Mouse (Mus musculus) embryonic facial prominence, embryonic 11.5 days (tissue): ENCODE results near the gene Akap2. TPM values are rescaled to one million over a fixed set of nuclear protein-coding genes. Genes with fewer than 3 reads are reported as not detected.
A peak's percentile ranks its signal among the peaks of the same experiment; 100 is the strongest.

Source experiments
- ATAC-seq: fragments of 200-750 bp; cut with Nextera tagmentation; replicated peaks from 2 replicates; pipeline ENCODE4 v1.8.0; 2017; ENCODE audit warnings: low read depth; ENCODE audit not compliant: insufficient number of reproducible peaks, low FRiP score, low TSS enrichment
- DNase-seq: peaks from one replicate; pipeline ENCODE4 v3.0.0-alpha.2; 2015; ENCODE audit warnings: low spot score
- H3K27ac ChIP-seq: fragments of 300-500 bp; sonication (generic); replicated peaks from 2 replicates; pipeline ENCODE4 v1.5.1; 2014; ENCODE audit warnings: mild to moderate bottlenecking, low read depth, low read length, control low read depth
- H3K27me3 ChIP-seq: fragments of 300-500 bp; sonication (generic); 2 replicates; pipeline ENCODE4 v1.6.1; 2014; ENCODE audit warnings: mild to moderate bottlenecking, low read length, moderate library complexity, mixed read lengths; ENCODE audit not compliant: control insufficient read depth, insufficient read depth
- H3K36me3 ChIP-seq: fragments of 300-500 bp; sonication (generic); replicated peaks from 2 replicates; pipeline ENCODE4 v1.6.1; 2014; ENCODE audit warnings: low read depth, mild to moderate bottlenecking, low read length, moderate library complexity, mixed read lengths; ENCODE audit not compliant: control insufficient read depth, insufficient read depth
- H3K4me1 ChIP-seq: fragments of 300-500 bp; sonication (generic); 2 replicates; pipeline ENCODE4 v1.6.1; 2014; ENCODE audit warnings: low read length, mixed read lengths; ENCODE audit not compliant: control insufficient read depth, insufficient read depth
- H3K4me2 ChIP-seq: fragments of 300-500 bp; sonication (generic); 2 replicates; pipeline ENCODE4 v1.6.1; 2014; ENCODE audit warnings: low read depth, mild to moderate bottlenecking, control low read depth, low read length, moderate library complexity
- H3K4me3 ChIP-seq: fragments of 300-500 bp; sonication (generic); 2 replicates; pipeline ENCODE4 v1.5.1; 2014; ENCODE audit warnings: low read depth, low read length, control low read depth
- H3K9ac ChIP-seq: fragments of 300-500 bp; sonication (generic); replicated peaks from 2 replicates; pipeline ENCODE4 v1.6.1; 2014; ENCODE audit warnings: mild to moderate bottlenecking, control low read depth, low read length
- H3K9me3 ChIP-seq: fragments of 300-500 bp; sonication (generic); replicated peaks from 2 replicates; pipeline ENCODE4 v1.6.1; 2016; ENCODE audit warnings: mild to moderate bottlenecking, low read length, inconsistent platforms, mixed read lengths; ENCODE audit not compliant: control insufficient read depth
- WGBS: fragments of 180-500 bp; shearing (Covaris S2); extraction: QIAGEN DNeasy Blood & Tissue Kit; methylation state at CpG from one replicate; pipeline ENCODE4 v1.1.7; 2014; 5-methylcytosine and 5-hydroxymethylcytosine counted together
- polyA plus RNA-seq: library from polyadenylated mRNA; unstranded; fragments of >200 nt; fragmentation: Nextera tagmentation; extraction: Ambion mirVana; gene quantifications from 2 replicates; pipeline ENCODE4 v1.2.1, GENCODE M21; 2014

The Akap2 gene
- polyA plus RNA-seq, 1 experiment from 2014 or later: 24.0 TPM

DNA sequence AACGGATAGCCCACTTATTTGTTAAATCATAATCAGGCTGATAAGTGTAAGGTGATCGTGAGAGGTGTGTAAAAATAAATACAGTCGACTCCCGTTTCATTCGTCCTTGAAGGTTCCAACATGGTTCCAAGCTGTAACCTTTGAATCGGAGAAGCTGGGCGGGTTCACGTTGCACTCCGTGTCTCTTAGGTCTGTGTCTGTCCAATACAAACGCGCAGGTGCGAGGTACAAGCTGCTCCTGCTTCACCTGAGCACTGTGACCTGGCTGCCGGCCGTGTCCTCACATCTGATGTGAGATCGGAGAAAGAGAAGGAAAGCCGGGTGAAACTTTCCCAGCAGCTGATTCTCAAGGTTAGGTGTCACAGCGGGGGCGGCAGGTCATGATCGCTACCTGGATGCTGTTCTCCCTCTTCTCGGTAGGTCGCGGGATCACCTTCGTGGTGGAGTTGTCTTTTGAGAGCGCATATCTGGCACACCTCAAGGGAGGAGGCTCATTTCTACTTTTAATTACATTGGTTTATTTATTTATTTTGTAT, 103.5 kb downstream of the Akap2 start:
- Histone ChIP-seq H3K4me2 (no peak overlapping the region), H3K9me3 (no peaks in the 10 kb centered on the region), H3K4me1 (peaks cover 4% of the 10 kb centered on the region; the same call in 1 of the 2 replicates), H3K4me3 (no peak overlapping the region), H3K27ac (no peak overlapping the region), H3K36me3 (no peaks in the 10 kb centered on the region), H3K27me3 (no peaks in the 10 kb centered on the region), H3K9ac (no peak overlapping the region)
- no peak for ATAC-seq
- DNase-seq: no peak
- WGBS: 85% methylated on average over 24 of the region's 24 CpGs

GRCm38 (mm10) chr4:57821556-57822356, 104.3 kb downstream of the Akap2 start:
- H3K9me3 ChIP-seq: no peaks in the 10 kb centered on the region
- DNase-seq: no peak
- H3K9ac ChIP-seq: peak overlapping the region; percentile 34
- no peak overlapping the region for H3K4me2 ChIP-seq
- WGBS: 22% methylated on average over 11 of the region's 11 CpGs
- H3K27ac ChIP-seq: peak overlapping the region; percentile 16; the same call in 1 of the 2 replicates
- no peaks in the 10 kb centered on the region for H3K27me3 ChIP-seq
- peaks cover 4% of the 10 kb centered on the region; the same call in 1 of the 2 replicates for H3K4me1 ChIP-seq
- no peaks in the 10 kb centered on the region for H3K36me3 ChIP-seq
- ATAC-seq: no peak
- no peak overlapping the region for H3K4me3 ChIP-seq

DNA sequence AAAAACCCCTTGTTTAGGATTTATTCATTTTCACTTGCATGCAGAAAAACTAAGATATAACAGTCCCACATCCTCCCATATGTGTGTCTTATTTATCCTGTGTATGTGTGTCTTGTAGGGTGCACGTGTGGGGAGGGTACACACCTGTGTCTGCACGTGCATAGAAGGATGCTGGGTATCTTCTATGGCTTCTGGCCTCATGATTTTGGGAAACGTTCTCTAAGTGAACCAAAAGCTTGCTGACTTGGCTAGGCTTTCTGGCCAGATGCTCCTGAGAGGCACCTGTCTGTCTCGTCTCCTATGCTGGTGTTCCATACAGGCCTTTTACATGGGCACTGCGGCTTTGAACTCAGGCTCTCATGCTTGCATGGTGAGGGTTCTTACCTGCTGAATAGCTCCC, 105.2 kb downstream of the Akap2 start:
- no peak overlapping the region for H3K9ac ChIP-seq
- WGBS: 91% methylated on average over 5 of the region's 5 CpGs
- no peaks in the 10 kb centered on the region for H3K27me3 ChIP-seq
- no peaks in the 10 kb centered on the region for H3K36me3 ChIP-seq
- H3K27ac ChIP-seq: no peak overlapping the region
- no peak overlapping the region for H3K4me2 ChIP-seq
- ATAC-seq (no peak), DNase-seq (no peak)
- no peak overlapping the region for H3K4me3 ChIP-seq
- H3K9me3 ChIP-seq: no peaks in the 10 kb centered on the region
- peaks cover 4% of the 10 kb centered on the region; the same call in 1 of the 2 replicates for H3K4me1 ChIP-seq

DNA sequence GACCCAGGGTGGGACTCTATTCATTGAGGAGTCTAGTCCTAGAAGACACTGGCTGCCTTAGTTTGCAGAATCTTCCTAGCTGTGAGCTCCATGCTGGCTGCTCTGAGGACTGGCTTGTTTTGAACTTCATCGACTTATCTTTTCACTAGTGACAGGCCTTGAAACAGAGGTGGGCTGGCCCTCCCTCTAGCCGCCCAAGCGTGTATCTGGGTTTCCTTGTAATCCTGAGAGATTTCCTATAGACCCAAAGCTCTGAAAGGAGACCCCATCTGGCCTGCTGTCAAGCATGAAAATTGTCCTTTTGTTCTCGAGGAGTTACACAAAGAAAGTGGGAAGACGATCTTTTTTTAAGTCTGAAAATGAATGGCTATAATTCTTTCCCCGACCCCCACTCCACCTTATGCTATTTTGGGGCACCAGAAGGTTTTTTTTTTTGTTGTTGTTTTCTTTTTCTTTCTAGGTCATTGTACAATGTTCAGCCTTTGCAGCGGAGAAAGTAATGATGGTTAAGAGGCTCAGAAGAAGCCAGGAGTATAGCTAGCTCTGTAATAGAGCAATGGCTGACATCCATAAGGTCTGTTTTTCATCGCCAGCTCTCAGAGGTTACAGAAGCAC, 107.3 kb downstream of the Akap2 start:
- Histone ChIP-seq H3K36me3 (no peaks in the 10 kb centered on the region), H3K27me3 (no peaks in the 10 kb centered on the region), H3K4me3 (no peak overlapping the region), H3K4me1 (peaks cover 4% of the 10 kb centered on the region; the same call in 1 of the 2 replicates), H3K9me3 (no peaks in the 10 kb centered on the region), H3K27ac (no peak overlapping the region), H3K9ac (no peak overlapping the region), H3K4me2 (no peak overlapping the region)
- peak; percentile 74 for ATAC-seq
- DNase-seq: peak; percentile 43
- WGBS: 26% methylated on average over 8 of the region's 8 CpGs

- Histone ChIP-seq H3K4me3 (no peak overlapping the region), H3K9ac (no peak overlapping the region), H3K4me1 (peaks cover 4% of the 10 kb centered on the region; the same call in 1 of the 2 replicates), H3K27me3 (no peaks in the 10 kb centered on the region), H3K27ac (no peak overlapping the region), H3K36me3 (no peaks in the 10 kb centered on the region), H3K4me2 (no peak overlapping the region), H3K9me3 (no peaks in the 10 kb centered on the region)
- DNase-seq (no peak), ATAC-seq (no peak)
- WGBS: 86% methylated on average over 7 of the region's 7 CpGs
Observed at GRCm38 (mm10) chr4:57826272-57826671, 108.8 kb downstream of the Akap2 start.

DNA sequence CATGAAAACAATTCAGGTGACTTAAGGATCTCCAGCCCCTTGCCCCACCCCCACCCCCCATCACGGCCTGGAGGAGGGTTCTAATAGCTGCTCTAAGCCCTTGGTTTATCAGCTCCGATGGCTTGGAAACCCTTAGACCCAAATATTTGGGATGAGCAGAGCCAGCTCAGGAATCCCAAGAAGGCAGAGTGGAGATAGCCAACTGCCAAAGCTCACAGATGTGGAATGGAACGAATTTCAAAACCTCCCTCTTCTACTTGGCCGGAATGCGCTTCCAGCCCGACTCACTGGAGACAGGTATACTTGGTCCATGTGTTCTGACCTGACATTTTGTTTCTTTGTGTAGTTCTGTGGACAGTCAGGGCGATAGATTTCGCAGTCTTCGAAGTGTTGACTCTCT, 111.7 kb downstream of the Akap2 start:
- no peaks in the 10 kb centered on the region; the same call in 1 of the 2 replicates for H3K4me1 ChIP-seq
- H3K9ac ChIP-seq: no peak overlapping the region
- no peak overlapping the region for H3K4me2 ChIP-seq
- H3K27ac ChIP-seq: no peak overlapping the region
- 71% methylated on average over 9 of the region's 9 CpGs for WGBS
- H3K27me3 ChIP-seq: no peaks in the 10 kb centered on the region
- H3K36me3 ChIP-seq: no peaks in the 10 kb centered on the region
- DNase-seq (no peak), ATAC-seq (no peak)
- no peaks in the 10 kb centered on the region for H3K9me3 ChIP-seq
- H3K4me3 ChIP-seq: no peak overlapping the region

GRCm38 (mm10) chr4:57829740-57830139, 112.3 kb downstream of the Akap2 start:
- Histone ChIP-seq H3K36me3 (no peaks in the 10 kb centered on the region), H3K9me3 (no peaks in the 10 kb centered on the region), H3K4me3 (no peak overlapping the region), H3K27me3 (no peaks in the 10 kb centered on the region), H3K4me2 (no peak overlapping the region), H3K4me1 (no peaks in the 10 kb centered on the region; the same call in 1 of the 2 replicates), H3K27ac (no peak overlapping the region), H3K9ac (no peak overlapping the region)
- DNase-seq (no peak), ATAC-seq (no peak)
- WGBS: 50% methylated on average over 3 of the region's 3 CpGs

- Histone ChIP-seq H3K4me2 (no peak overlapping the region), H3K9ac (no peak overlapping the region), H3K4me1 (no peaks in the 10 kb centered on the region; the same call in 1 of the 2 replicates), H3K36me3 (no peaks in the 10 kb centered on the region), H3K4me3 (no peak overlapping the region), H3K9me3 (no peaks in the 10 kb centered on the region), H3K27me3 (no peaks in the 10 kb centered on the region), H3K27ac (no peak overlapping the region)
- no peak for DNase-seq
- WGBS: 42% methylated on average over 7 of the region's 7 CpGs
- ATAC-seq: no peak
Observed at GRCm38 (mm10) chr4:57832318-57832717, 114.9 kb downstream of the Akap2 start.
